Mouse (Mus musculus) kidney, adult 2 months (tissue): ENCODE measurements at regions not wholly inside any gene's neighbourhood (a gene's known extent, or its start where the extent isn't known, plus 50 kb on each side); places are given as distances from the start of the nearest gene placed in this dataset.

Experiments used
- CTCF ChIP-seq: fragments of 200-500 bp; conservative IDR thresholded peaks from 2 replicates; pipeline ENCODE4 v1.5.1; 2011; ENCODE audit warnings: low read depth, mild to moderate bottlenecking, control low read depth, low read length, moderate library complexity, mixed read lengths; ENCODE audit not compliant: insufficient read depth, insufficient read length
- POLR2A ChIP-seq: fragments of 200-500 bp; IDR thresholded peaks from one replicate; pipeline ENCODE4 v1.6.1; 2011; ENCODE audit warnings: low read depth, low read length, control low read depth

DNA sequence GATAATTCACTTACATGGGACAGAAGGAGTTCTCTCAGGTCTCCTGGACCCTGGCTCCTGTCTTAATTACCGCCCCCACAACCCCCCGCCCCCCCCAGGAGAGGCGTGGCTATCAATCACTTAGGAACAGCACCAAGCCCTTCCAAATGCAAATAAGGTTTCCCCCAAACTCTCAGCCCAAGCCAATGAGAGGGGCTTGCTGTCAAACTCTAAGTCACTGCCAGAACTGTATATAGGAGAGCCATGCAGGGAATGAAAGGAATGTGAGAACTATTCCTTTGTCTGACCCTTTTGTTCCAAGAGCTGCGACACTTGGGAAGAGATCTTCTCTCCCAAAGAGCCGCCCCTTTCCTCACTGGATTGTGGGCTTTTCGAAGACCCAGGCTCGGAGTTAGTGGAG, 672.4 kb downstream of the Cypt12 start:
- TF ChIP-seq CTCF (no peak), POLR2A (no peak)
